Mouse (Mus musculus): ENCODE measurements around the gene Cstf1. TPM values are rescaled to one million over a fixed set of nuclear protein-coding genes. Genes with fewer than 3 reads are reported as not detected.

Gene Cstf1
- 10 to 100 TPM; 21.8 to 22.1 TPM for total RNA-seq (2023)

DNA sequence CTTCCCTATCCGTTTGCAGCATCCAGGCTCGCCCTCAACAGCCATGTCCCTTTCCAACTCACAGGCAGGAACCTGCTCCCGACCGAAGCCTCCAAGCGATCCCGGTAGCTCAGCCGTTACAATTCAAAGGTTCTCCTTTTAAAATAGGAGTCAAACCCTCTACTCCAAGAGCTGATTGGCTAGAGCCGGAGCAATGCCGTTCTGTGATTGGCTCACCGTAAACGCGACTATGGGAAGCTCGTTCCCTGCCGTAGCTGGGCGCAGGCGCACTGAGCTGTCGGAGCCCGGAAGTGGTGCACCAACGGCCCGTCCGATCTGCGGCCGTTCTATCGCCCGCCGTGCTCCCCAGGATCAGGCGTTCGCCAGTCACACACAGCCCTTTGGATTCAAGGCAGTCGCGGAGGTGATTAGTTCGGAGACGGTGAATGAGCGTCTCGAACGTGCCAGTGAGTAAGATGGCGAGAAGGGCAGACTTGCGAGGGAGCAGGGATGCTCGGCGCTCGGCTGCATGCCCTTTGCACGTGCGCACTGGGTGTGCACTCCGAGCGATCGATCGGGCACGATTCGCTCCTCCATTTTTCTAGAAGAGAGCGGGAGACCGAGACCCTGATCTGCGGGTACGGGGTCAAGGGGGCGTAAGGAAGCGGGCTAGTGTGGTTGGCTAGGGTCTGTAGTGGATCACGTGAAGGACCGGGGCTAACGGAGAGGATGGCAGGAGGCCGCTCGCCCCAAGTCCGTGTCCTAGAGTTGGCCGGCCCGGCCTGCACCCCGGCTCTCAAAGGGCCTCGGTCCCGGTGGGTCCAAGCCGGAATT, at the start of gene Cstf1, which contains the start of gene Aurka:
Cstf1 (plus strand) TSS at position 271 of the 813 bp plus-strand sequence.
Aurka (minus strand) TSS at position 125 of the 813 bp plus-strand sequence.

DNA sequence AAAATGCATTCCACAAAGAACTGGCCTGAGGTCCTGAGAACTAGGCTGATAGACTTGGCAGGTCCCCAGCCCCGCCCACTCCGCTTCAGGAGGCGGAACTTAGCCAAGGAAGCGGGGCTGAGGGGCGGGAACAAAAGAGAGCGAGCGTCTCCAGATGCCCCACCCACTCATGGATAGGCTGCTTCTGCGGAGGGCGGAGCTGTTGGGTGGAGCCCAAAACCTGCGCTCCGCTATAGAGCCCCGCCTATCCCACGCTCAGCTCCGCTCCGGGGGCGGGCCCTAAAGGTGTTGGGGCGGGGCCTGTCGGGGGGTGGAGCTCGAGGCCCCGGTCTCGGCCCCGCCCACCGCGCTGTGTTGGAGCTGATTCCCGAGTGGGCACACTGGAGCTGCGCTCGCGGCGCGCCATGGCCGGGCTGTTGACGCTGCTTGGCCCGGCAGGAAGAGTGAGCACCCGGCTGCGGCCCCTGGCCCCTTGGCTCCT, 25.2 kb upstream of the Cstf1 start, which contains the start of gene Fam210b:
Fam210b (plus strand) TSS at position 308 of the 481 bp plus-strand sequence.

DNA sequence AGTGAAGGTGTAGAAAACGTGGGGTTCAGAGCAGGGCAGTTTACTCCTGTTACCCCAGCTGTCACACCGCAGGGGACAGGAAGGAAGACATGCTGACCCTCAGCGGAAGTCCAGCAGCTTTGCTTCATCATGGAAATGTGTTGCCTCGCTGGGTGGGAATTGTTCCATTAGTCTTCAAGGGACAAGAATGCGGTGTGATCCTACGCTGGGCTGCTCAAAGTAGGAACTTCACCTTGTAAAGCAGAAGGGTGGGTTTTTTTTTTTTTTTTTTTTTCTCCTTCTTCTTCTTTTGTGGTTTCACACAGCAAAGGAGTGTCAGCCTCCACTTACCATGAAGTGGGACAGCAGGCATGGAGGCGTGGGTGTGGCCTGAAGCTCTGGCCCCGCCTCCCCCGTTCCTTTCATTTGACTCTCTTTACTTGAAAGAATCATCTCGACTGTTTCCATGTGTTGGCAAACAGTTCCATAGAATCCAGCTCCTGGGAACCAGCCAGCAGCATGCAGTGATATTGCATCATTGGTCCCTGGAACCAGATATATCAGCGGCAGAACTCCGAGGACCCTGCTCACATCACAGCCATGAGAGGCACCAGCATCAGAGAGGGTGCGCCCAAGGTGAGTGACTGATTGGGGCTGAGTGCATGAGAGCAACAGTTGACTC, 23.0 kb downstream of the Cstf1 start, which contains the start of gene Cass4:
Cass4 (plus strand) TSS at position 404 of the 661 bp plus-strand sequence.

Other genes with a start within 250 kb of the Cstf1 start
- not detected for gene Mc3r, start 122.2 kb upstream of the Cstf1 start, total RNA-seq (2023)
- 1 to 10 TPM; 5.0 to 6.3 TPM for gene Fam210b, start 25.1 kb upstream of the Cstf1 start, total RNA-seq (2023)
- 10 to 100 TPM; 56.9 to 61.2 TPM for gene Aurka, start 146 bp upstream of the Cstf1 start, total RNA-seq (2023)
- 10 to 100 TPM in 1 of 2 experiments, 1 to 10 TPM in 1; 8.2 to 13.4 TPM for gene Cass4, start 23.1 kb downstream of the Cstf1 start, total RNA-seq (2023)
- 100 to 1,000 TPM in 1 of 2 experiments, 10 to 100 TPM in 1; 90.1 to 105 TPM for gene Rtf2, start 69.9 kb downstream of the Cstf1 start, total RNA-seq (2023)
- not detected for gene Gcnt7, start 87.9 kb downstream of the Cstf1 start, total RNA-seq (2023)
- 1 to 10 TPM; 1.6 to 4.0 TPM for gene Fam209, start 101.8 kb downstream of the Cstf1 start, total RNA-seq (2023)
- gene Tfap2c, start 178.9 kb downstream of the Cstf1 start, total RNA-seq (2023): not detected